Mouse (Mus musculus) myocyte (in vitro differentiated cells): Measurements from ENCODE around the gene Nudt7.

Experiments used
- CEBPB ChIP-seq: IDR thresholded peaks from 2 replicates; pipeline ENCODE4 v1.6.1; 2011; ENCODE audit warnings: mild to moderate bottlenecking, moderate library complexity; ENCODE audit not compliant: poor library complexity, insufficient read depth, severe bottlenecking
- MAX ChIP-seq: IDR thresholded peaks from one replicate; pipeline ENCODE4 v1.6.1; 2011; ENCODE audit warnings: low read depth, mild to moderate bottlenecking, control low read depth
- POLR2A ChIP-seq: IDR thresholded peaks from one replicate; pipeline ENCODE4 v1.6.1; 2011; ENCODE audit warnings: low read depth, mild to moderate bottlenecking, control low read depth, moderate library complexity; ENCODE audit not compliant: insufficient read length
- USF1 ChIP-seq: IDR thresholded peaks from one replicate; pipeline ENCODE4 v1.6.1; 2011; ENCODE audit warnings: low read depth, mild to moderate bottlenecking, control low read depth, moderate library complexity

DNA sequence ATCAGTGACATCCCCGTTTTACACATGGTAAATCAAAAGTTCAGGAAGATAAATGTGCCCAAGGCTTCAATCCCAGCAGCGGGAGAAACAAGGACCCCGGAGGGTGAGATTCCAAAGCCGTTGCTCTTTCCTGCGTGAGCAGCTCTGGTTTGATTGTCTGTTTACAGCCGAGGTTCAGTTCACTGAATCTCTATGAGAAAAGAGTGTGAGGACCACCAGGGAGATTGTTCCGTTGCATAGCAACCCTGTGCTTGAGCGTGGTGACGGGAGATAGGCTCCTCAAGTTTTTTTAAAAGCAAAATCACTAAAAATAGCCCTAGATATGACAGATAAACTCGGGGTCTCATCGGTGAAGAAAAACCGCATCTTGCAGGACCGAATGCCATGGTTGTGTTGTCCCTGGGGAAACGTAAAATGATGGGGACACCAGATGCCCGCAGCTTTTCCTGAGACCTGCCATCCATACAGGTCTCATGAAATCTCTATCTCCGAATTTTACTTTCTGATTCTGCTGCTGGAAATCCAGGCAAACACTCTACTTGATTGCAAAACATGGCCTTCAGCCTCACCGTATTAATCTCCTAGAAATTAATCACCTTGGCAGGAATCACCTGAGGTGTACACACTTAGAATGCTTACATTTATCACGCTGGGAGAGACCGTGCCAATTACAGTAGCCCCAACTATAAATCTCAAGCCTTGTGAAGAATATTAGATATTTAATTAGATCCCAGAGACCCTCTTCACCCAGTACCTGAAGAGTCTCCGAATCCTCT lies 23.8 kb upstream of the Nudt7 start:
- no peak for TF ChIP-seq MAX
- no peak for TF ChIP-seq CEBPB
- TF ChIP-seq POLR2A: no peak
- no peak for TF ChIP-seq USF1
